ENCODE assay signal across 9 mouse cellular contexts in genomic region chr10:80495901-80496300, GRCm38 (mm10). TPM values are rescaled to one million over a fixed set of nuclear protein-coding genes. Genes with fewer than 3 reads are reported as not detected.
A peak's percentile ranks its signal among the peaks of the same experiment; 100 is the strongest.
DNase-seq lines count a peak whose midpoint lies in the region; ATAC-seq and TF ChIP-seq lines count a peak whose summit lies in the region.
"Had no signal": no experiment of that assay in that cellular context is flagged by ENCODE, and none has a peak within 500 bp of the region (broad histone marks: within the 10 kb centered on the region; RNA-seq: fewer than 3 reads in every experiment).

No protein-coding gene starts in this region.

- intact Hi-C loops in gastrocnemius, adult 2 months (cut with DNase I), result loop anchor here (2.0 kb wide), 1 partner anchor 19 kb away; no protein-coding TSS in a partner anchor
- intact Hi-C loops in gastrocnemius, postnatal 36 days (cut with DNase I), result no loop called here

- H3K27ac ChIP-seq in gastrocnemius, adult 2 months, result no peak overlapping the region
- H3K27ac ChIP-seq in hindbrain, embryonic 13.5 days, result peak overlapping the region; percentile 74
- peak overlapping the region; percentile 69 for H3K27ac ChIP-seq in midbrain, embryonic 10.5 days (replicated peaks)

- TF ChIP-seq CTCF in gastrocnemius, adult 2 months (IDR thresholded peaks at IDR 0.05), result no peak

- no peak for DNase-seq in gastrocnemius, adult 2 months
- DNase-seq in gastrocnemius, postnatal 36 days, result no peak
- peak; percentile 57 for DNase-seq in ES-CJ7 (ENCODE audit: low read depth, low spot score)
- peak; percentile 50 for DNase-seq in midbrain, embryonic 10.5 days (ENCODE audit: low spot score)
- no peak for DNase-seq in frontal cortex, postnatal 36 days (ENCODE audit: low spot score in 2 of 2)
- no peak for DNase-seq in layer of hippocampus, adult 18-20 months (ENCODE audit: low spot score in 2 of 2)

- H3K4me1 ChIP-seq in hindbrain, embryonic 13.5 days (replicated peaks), result peaks cover 36% of the 10 kb centered on the region
- peaks cover 51% of the 10 kb centered on the region for H3K4me1 ChIP-seq in midbrain, embryonic 10.5 days

- H3K36me3 ChIP-seq in hindbrain, embryonic 13.5 days, result no peaks in the 10 kb centered on the region
- no peaks in the 10 kb centered on the region for H3K36me3 ChIP-seq in midbrain, embryonic 10.5 days

- ATAC-seq in hindbrain, embryonic 13.5 days (ENCODE audit: low FRiP score), result no peak
- no peak for ATAC-seq in megakaryocyte-erythroid progenitor cell, adult 5-6 weeks (replicated peaks; ENCODE audit: low FRiP score, low TSS enrichment, poor library complexity, severe bottlenecking)

- H3K9me3 ChIP-seq in hindbrain, embryonic 13.5 days, result no peaks in the 10 kb centered on the region
- H3K9me3 ChIP-seq in midbrain, embryonic 10.5 days (replicated peaks), result no peaks in the 10 kb centered on the region

- WGBS in hindbrain, embryonic 13.5 days, result 0% methylated on average over 35 of the region's 35 CpGs
- under 1% methylated on average over 33 of the region's 35 CpGs for WGBS in midbrain, embryonic 10.5 days

- peaks cover 98% of the 10 kb centered on the region for H3K27me3 ChIP-seq in hindbrain, embryonic 13.5 days
- peaks cover 100% of the 10 kb centered on the region for H3K27me3 ChIP-seq in midbrain, embryonic 10.5 days (ENCODE audit: low read depth, poor library complexity, severe bottlenecking)

- peak overlapping the region; percentile 68 for H3K9ac ChIP-seq in hindbrain, embryonic 13.5 days

- H3K4me2 ChIP-seq in hindbrain, embryonic 13.5 days, result peak overlapping the region; percentile 65

- H3K4me3 ChIP-seq in gastrocnemius, adult 2 months, result peak overlapping the region; percentile 44
- peak overlapping the region; percentile 43 for H3K4me3 ChIP-seq in hindbrain, embryonic 13.5 days
- peak overlapping the region; percentile 55 for H3K4me3 ChIP-seq in midbrain, embryonic 10.5 days
- H3K4me3 ChIP-seq: myocyte had no signal

RNA-seq across cellular contexts. Expression of gene Onecut3, which starts 1.3 kb away (rescaled TPM):
- total RNA-seq in gastrocnemius, adult 2 months (2021), result not detected
- total RNA-seq in gastrocnemius, postnatal 36 days (2021), result not detected
- 2.1 and 2.5 TPM in 2 replicates for polyA plus RNA-seq in hindbrain, embryonic 13.5 days (2015; fragmentation: Nextera tagmentation; extraction: Ambion mirVana)
- polyA plus RNA-seq in midbrain, embryonic 10.5 days (2016; fragmentation: Nextera tagmentation; extraction: Ambion mirVana), result 1.4 and 2.1 TPM in 2 replicates
- not detected in 2 replicates for total RNA-seq in megakaryocyte-erythroid progenitor cell, adult 5-6 weeks (2014; fragmentation: Nextera tagmentation)
- total RNA-seq in megakaryocyte-erythroid progenitor cell, adult 5-6 weeks (2017), result not detected in 2 replicates
- total RNA-seq in layer of hippocampus, adult 18-20 months (2021), result under 1 TPM in 1 of 2 experiments, not detected in 1; 0.07 TPM
- polyA plus RNA-seq: myocyte had no signal

RNA-seq across cellular contexts. Expression of gene Atp8b3, which starts 43.0 kb away (rescaled TPM):
- total RNA-seq in gastrocnemius, adult 2 months (2021), result not detected
- total RNA-seq in gastrocnemius, postnatal 36 days (2021), result not detected
- 1.2 and 1.3 TPM in 2 replicates for polyA plus RNA-seq in hindbrain, embryonic 13.5 days (2015; fragmentation: Nextera tagmentation; extraction: Ambion mirVana)
- 0.41 and 0.79 TPM in 2 replicates for polyA plus RNA-seq in midbrain, embryonic 10.5 days (2016; fragmentation: Nextera tagmentation; extraction: Ambion mirVana)
- not detected in 2 replicates for total RNA-seq in megakaryocyte-erythroid progenitor cell, adult 5-6 weeks (2014; fragmentation: Nextera tagmentation)
- not detected in 2 replicates for total RNA-seq in megakaryocyte-erythroid progenitor cell, adult 5-6 weeks (2017)
- total RNA-seq in layer of hippocampus, adult 18-20 months (2021), result under 1 TPM; 0.18 to 0.22 TPM

Comparison
In these comparisons a context has a peak if more than half of its experiments do, and no peak if none do; other contexts are left out.
1. DNase-seq: peak in ES-CJ7 (single experiment) and midbrain, embryonic 10.5 days (single experiment); none in gastrocnemius, adult 2 months (single experiment), gastrocnemius, postnatal 36 days (0 of 2), frontal cortex, postnatal 36 days (0 of 2) and layer of hippocampus, adult 18-20 months (0 of 2).
2. Peak in every context shown above with its lines, with median percentiles within 50 percentile points of each other: H3K4me3 ChIP-seq.